Mouse (Mus musculus) hindbrain, postnatal 0 days (tissue): Measurements from ENCODE around the gene Acsl3. TPM values are rescaled to one million over a fixed set of nuclear protein-coding genes. Genes with fewer than 3 reads are reported as not detected.

Experiments
- ATAC-seq: fragments of 200-750 bp; cut with Nextera tagmentation; 2 replicates; pipeline ENCODE4 v1.8.0; 2017; ENCODE audit warnings: mild to moderate bottlenecking, moderate TSS enrichment, moderate library complexity
- DNase-seq: peaks from one replicate; pipeline ENCODE4 v3.0.0-alpha.2; 2015; ENCODE audit warnings: low spot score
- H3K27ac ChIP-seq: fragments of 300-500 bp; sonication (generic); 2 replicates; pipeline ENCODE4 v1.5.1; 2014; ENCODE audit warnings: mild to moderate bottlenecking
- H3K27me3 ChIP-seq: fragments of 300-500 bp; sonication (generic); 2 replicates; pipeline ENCODE4 v1.6.1; 2014; ENCODE audit warnings: low read length, mixed read lengths; ENCODE audit not compliant: insufficient read depth
- H3K36me3 ChIP-seq: fragments of 300-500 bp; sonication (generic); 2 replicates; pipeline ENCODE4 v1.6.1; 2014; ENCODE audit warnings: low read length, mixed read lengths; ENCODE audit not compliant: insufficient read depth
- H3K4me1 ChIP-seq: fragments of 300-500 bp; sonication (generic); 2 replicates; pipeline ENCODE4 v1.6.1; 2014; ENCODE audit warnings: antibody characterized with exemption, low read length, mixed read lengths; ENCODE audit not compliant: insufficient read depth
- H3K4me2 ChIP-seq: fragments of 300-500 bp; sonication (generic); 2 replicates; pipeline ENCODE4 v1.6.1; 2014; ENCODE audit warnings: low read depth, mild to moderate bottlenecking, low read length, moderate library complexity, mixed read lengths
- H3K4me3 ChIP-seq: fragments of 300-500 bp; sonication (generic); 2 replicates; pipeline ENCODE4 v1.5.1; 2014; ENCODE audit warnings: low read length
- H3K9ac ChIP-seq: fragments of 300-500 bp; sonication (generic); replicated peaks from 2 replicates; pipeline ENCODE4 v1.6.1; 2014; ENCODE audit warnings: mild to moderate bottlenecking, low read length, moderate library complexity, mixed read lengths
- H3K9me3 ChIP-seq: fragments of 300-500 bp; sonication (generic); 2 replicates; pipeline ENCODE4 v1.6.1; 2016; ENCODE audit warnings: low read length, mixed read lengths
- CTCF ChIP-seq: IDR thresholded peaks from 2 replicates; pipeline ENCODE4 v1.5.1; 2016; ENCODE audit warnings: antibody characterized with exemption, control low read depth, low read depth
- WGBS: fragments of 180-500 bp; shearing (Covaris S2); extraction: QIAGEN DNeasy Blood & Tissue Kit; methylation state at CpG from one replicate; pipeline ENCODE4 v1.1.7; 2014; 5-methylcytosine and 5-hydroxymethylcytosine counted together
- polyA plus RNA-seq: library from polyadenylated mRNA; unstranded; fragments of >200 nt; fragmentation: Nextera tagmentation; extraction: Ambion mirVana; gene quantifications from 2 replicates; pipeline ENCODE4 v1.2.1, GENCODE M21; 2015
- total RNA-seq: library from RNA; depleted of rRNA; stranded (reverse); fragments of >200 nt; gene quantifications from 2 replicates; pipeline ENCODE4 v1.2.3, GENCODE M21; 2014; rRNA removed

Gene Acsl3
- total RNA-seq, result 70.6 and 86.3 TPM in 2 replicates
- 79.2 and 88.9 TPM in 2 replicates for polyA plus RNA-seq

DNA sequence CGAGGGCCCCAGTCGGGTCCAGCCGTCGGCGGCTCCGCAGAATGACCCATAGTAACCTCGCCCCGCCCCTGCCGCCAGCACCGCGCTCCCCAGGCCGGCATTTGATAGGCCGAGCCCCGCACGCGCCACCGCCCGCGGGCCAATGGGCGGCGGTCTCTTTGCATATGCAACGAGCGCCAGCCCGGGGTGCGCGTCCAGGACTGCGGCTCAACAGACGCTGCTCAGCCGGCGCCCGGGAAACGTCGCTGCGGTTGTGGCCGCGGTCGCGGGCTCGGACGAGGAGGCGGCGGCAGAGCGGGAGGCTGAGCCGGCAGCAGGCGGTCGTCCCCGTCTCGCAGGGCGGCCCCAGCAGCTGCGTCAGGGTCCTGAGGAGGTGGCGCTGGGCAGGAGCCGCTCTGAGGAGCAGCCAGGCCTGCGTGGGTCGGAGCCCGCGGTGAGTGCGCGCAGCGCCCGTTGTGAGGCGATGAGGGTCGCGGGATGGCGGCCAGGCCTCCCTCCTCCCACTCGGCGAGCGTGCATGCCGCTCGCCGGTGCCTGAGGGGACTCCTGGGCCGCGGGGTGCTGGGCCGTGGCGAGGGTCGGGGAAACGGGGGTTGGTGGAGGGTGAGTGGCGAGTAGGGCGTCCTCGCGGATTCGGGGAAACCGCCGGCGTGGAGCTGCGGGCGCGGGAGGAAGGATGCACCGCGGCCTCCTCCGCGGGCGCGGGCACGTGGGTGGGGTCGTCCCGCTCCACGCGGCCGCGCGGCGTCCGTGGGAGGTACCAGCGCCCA lies at the start of gene Acsl3, which contains the start of gene Utp14b:
Acsl3 (plus strand) TSS at position 155 of the 770 bp plus-strand sequence.
Utp14b (plus strand) TSS at position 368 of the 770 bp plus-strand sequence.
- TF ChIP-seq CTCF, result no peak
- H3K9ac ChIP-seq, result peak within 1 kb of the TSS; percentile 97
- peak within 1 kb of the TSS; percentile 98 for H3K27ac ChIP-seq
- H3K4me2 ChIP-seq, result peak within 1 kb of the TSS; percentile 66
- peak within 1 kb of the TSS; percentile 95 for H3K4me3 ChIP-seq
- peak; percentile 98 for DNase-seq
- ATAC-seq, result peak; percentile 99
- H3K27me3 ChIP-seq, result no peaks in the 10 kb centered on the region
- WGBS, result 1% methylated on average over 103 of the region's 104 CpGs
- peaks cover 5% of the 10 kb centered on the region for H3K4me1 ChIP-seq
- H3K9me3 ChIP-seq, result no peaks in the 10 kb centered on the region
- no peaks in the 10 kb centered on the region for H3K36me3 ChIP-seq

DNA sequence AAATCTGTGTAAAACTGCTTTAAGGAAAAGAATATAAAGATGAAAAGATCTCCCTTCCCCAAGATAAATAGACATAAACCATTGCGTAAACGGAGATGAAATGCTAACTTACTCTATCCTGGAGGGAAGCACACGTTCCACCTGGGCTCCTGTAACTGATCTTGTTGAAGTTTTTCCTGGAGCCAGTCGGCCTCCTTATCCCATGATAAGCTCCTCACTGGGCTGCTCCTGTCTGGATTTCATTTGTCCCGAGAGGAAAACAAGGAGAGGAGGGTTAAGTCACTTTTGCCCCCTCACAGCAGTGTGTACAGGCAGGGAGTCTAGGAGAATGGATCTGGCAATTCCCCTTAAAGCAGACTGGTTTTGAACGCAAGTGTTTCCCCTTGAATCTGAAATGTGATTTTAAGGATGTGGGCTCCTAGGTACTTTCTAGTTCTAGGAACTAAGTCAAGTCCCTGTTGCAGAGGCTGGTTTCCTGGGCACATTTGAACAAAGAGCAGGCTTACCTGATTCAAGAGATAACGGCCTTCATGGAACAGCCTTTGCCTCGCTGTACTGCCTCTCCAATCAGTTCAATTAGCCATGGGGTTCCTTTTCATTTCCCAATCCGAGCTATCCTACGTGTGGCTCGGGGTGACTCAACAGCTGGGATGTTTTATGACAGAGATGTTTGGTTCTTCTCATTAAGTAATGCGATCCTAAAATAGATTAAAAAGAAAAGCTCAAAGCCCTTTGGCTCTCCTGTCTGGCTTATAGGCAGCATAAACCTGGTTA lies 48.3 kb upstream of the Acsl3 start:
- DNase-seq (no peak), ATAC-seq (no peak)
- H3K4me1 ChIP-seq, result no peaks in the 10 kb centered on the region
- H3K9ac ChIP-seq, result no peak overlapping the region
- H3K27ac ChIP-seq, result no peak overlapping the region
- H3K27me3 ChIP-seq, result no peaks in the 10 kb centered on the region
- WGBS, result 48% methylated on average over 12 of the region's 12 CpGs
- H3K4me2 ChIP-seq, result no peak overlapping the region
- TF ChIP-seq CTCF, result no peak
- no peaks in the 10 kb centered on the region for H3K9me3 ChIP-seq
- no peaks in the 10 kb centered on the region for H3K36me3 ChIP-seq
- no peak overlapping the region for H3K4me3 ChIP-seq

DNA sequence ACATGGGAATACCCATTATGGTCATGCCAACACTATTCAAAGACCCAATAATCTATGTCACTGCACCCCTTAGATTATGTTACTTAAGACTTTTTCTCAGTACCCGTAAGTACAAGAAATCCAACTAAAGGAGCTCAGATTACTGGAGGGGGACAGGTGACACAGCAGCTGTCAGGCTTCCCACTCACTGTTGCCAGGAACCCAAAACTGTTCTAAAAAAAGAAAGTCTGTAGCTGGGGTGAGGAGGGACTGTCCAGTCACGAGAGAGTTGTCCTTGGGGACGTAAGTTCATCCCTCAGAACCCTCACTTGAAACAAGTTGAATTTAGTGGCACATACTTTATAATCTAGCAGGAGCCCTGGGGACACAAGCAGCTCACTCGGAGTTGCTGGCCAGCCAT lies 46.6 kb upstream of the Acsl3 start:
- Histone ChIP-seq H3K27ac (no peak overlapping the region), H3K9ac (no peak overlapping the region), H3K9me3 (no peaks in the 10 kb centered on the region), H3K36me3 (no peaks in the 10 kb centered on the region), H3K4me1 (no peaks in the 10 kb centered on the region), H3K4me3 (no peak overlapping the region), H3K27me3 (no peaks in the 10 kb centered on the region), H3K4me2 (no peak overlapping the region)
- DNase-seq (no peak), ATAC-seq (no peak)
- 72% methylated on average over 4 of the region's 4 CpGs for WGBS
- no peak for TF ChIP-seq CTCF

DNA sequence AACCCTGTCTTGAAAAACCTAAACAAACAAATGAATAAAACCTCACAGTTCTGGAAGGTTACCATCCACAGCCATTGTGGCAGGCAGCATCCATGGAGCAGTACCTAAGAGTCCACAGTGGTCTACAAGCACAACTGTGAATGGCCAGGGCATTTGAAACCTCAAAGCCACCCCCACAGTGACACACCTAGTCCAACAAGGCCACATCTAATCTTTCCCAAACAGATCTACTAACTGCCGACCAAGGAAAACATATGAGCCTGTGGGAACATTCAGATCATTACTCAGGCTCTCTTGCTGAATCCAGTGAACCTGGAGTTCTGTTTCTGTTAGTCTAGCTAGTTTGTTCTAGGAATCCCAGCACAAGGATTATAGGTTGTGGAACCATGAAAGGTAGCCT lies 44.7 kb upstream of the Acsl3 start:
- H3K27me3 ChIP-seq, result no peaks in the 10 kb centered on the region
- H3K27ac ChIP-seq, result no peak overlapping the region
- no peak overlapping the region for H3K4me2 ChIP-seq
- H3K9ac ChIP-seq, result no peak overlapping the region
- 94% methylated on average over 1 of the region's 1 CpGs for WGBS
- ATAC-seq (no peak), DNase-seq (no peak)
- H3K36me3 ChIP-seq, result no peaks in the 10 kb centered on the region
- TF ChIP-seq CTCF, result no peak
- no peak overlapping the region for H3K4me3 ChIP-seq
- no peaks in the 10 kb centered on the region for H3K9me3 ChIP-seq
- H3K4me1 ChIP-seq, result no peaks in the 10 kb centered on the region

DNA sequence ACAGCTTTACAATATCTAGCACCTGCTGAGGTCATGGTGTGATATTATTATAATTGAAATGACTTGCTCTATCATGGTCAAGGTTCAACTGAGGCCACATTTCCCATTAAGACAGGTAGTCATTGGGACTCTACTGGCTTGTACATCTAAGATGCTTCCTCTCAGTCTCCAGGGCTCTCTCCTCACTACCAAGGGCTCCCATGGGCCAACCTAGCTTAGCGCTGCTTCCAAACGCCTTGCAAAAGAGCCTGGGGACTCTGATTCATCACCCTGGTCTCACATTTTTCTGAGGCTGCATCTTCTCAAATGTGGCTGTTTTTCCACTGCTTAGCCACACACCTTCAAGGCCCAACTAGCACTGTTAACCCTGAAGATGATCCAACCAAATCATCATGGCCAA lies 33.3 kb upstream of the Acsl3 start:
- Histone ChIP-seq H3K27ac (no peak overlapping the region), H3K36me3 (no peaks in the 10 kb centered on the region), H3K4me1 (no peaks in the 10 kb centered on the region), H3K4me3 (no peak overlapping the region), H3K4me2 (no peak overlapping the region), H3K9ac (no peak overlapping the region), H3K9me3 (no peaks in the 10 kb centered on the region), H3K27me3 (no peaks in the 10 kb centered on the region)
- 84% methylated on average over 2 of the region's 2 CpGs for WGBS
- DNase-seq (no peak), ATAC-seq (no peak)
- no peak for TF ChIP-seq CTCF

- 68% methylated on average over 3 of the region's 3 CpGs for WGBS
- no peaks in the 10 kb centered on the region for H3K4me1 ChIP-seq
- no peak for DNase-seq
- ATAC-seq, result no peak
- H3K4me3 ChIP-seq, result no peak overlapping the region
- no peaks in the 10 kb centered on the region for H3K36me3 ChIP-seq
- H3K27ac ChIP-seq, result no peak overlapping the region
- no peaks in the 10 kb centered on the region for H3K9me3 ChIP-seq
- TF ChIP-seq CTCF, result no peak
- no peaks in the 10 kb centered on the region for H3K27me3 ChIP-seq
- H3K4me2 ChIP-seq, result no peak overlapping the region
- H3K9ac ChIP-seq, result no peak overlapping the region
Measured at GRCm38 (mm10) chr1:78634486-78634885, 23.1 kb upstream of the Acsl3 start.
